Mouse (Mus musculus) C3H10T1/2 (cell line): ENCODE data around the gene Golga7b. TPM values are rescaled to one million over a fixed set of nuclear protein-coding genes. Genes with fewer than 3 reads are reported as not detected.

Experiments
- polyA plus RNA-seq, 2 experiments: library from polyadenylated mRNA; unstranded; fragments of >200 nt; fragmentation: generic; extraction: Trizol; gene quantifications; one replicate each; pipeline ENCODE4 v1.2.1; 2012; ENCODE audit warnings: missing spikeins in 2 of 2

The Golga7b gene
- under 1 TPM; 0.06 to 0.12 TPM for polyA plus RNA-seq

GRCm38 (mm10) chr19:42247519-42247918 is at the start of gene Golga7b:
TSS of gene Golga7b (plus strand) at chr19:42247574.

GRCm38 (mm10) chr19:42201696-42202381 is 45.5 kb upstream of the Golga7b start, which contains the start of gene Sfrp5:
TSS of gene Sfrp5 (minus strand) at chr19:42202252.

Other genes starting within 250 kb of the Golga7b start
- under 1 TPM; 0.08 to 0.25 TPM for gene Ankrd2, start 211.6 kb upstream of the Golga7b start, polyA plus RNA-seq
- 1 to 10 TPM in 1 of 2 experiments, under 1 TPM in 1; 0.44 to 3.4 TPM for gene Hoga1, start 202.0 kb upstream of the Golga7b start, polyA plus RNA-seq
- gene 4933411K16Rik, start 195.3 kb upstream of the Golga7b start, polyA plus RNA-seq: under 1 TPM; 0.02 to 0.35 TPM
- gene Morn4, start 161.2 kb upstream of the Golga7b start, polyA plus RNA-seq: 10 to 100 TPM; 17.0 to 38.3 TPM
- gene Pi4k2a, start 157.1 kb upstream of the Golga7b start, polyA plus RNA-seq: 10 to 100 TPM; 12.0 to 26.5 TPM
- 100 to 1,000 TPM in 1 of 2 experiments, 10 to 100 TPM in 1; 94.1 to 242 TPM for gene Avpi1, start 118.5 kb upstream of the Golga7b start, polyA plus RNA-seq
- 100 to 1,000 TPM in 1 of 2 experiments, 10 to 100 TPM in 1; 28.1 to 111 TPM for gene Marveld1, start 100.2 kb upstream of the Golga7b start, polyA plus RNA-seq
- gene Zfyve27, start 83.6 kb upstream of the Golga7b start, polyA plus RNA-seq: 10 to 100 TPM in 1 of 2 experiments, 1 to 10 TPM in 1; 5.6 to 20.4 TPM
- gene Sfrp5, start 45.3 kb upstream of the Golga7b start, polyA plus RNA-seq: under 1 TPM in 1 of 2 experiments, not detected in 1; 0.05 TPM
- gene Crtac1, start 184.2 kb downstream of the Golga7b start, polyA plus RNA-seq: not detected